Mouse (Mus musculus): ENCODE measurements around the gene Morc2a. TPM values are rescaled to one million over a fixed set of nuclear protein-coding genes. Genes with fewer than 3 reads are reported as not detected.

The Morc2a gene
- polyA plus RNA-seq, 1 experiment: 18.1 TPM

- no peak overlapping the region for H3K4me3 ChIP-seq (ENCODE audit: insufficient read depth, low read length)
- no peak overlapping the region for H3K27ac ChIP-seq (ENCODE audit: insufficient read depth, low read depth, low read length)
- H3K4me1 ChIP-seq (ENCODE audit: control insufficient read depth, insufficient read depth, low read length): peaks cover 11% of the 10 kb centered on the region
- TF ChIP-seq POLR2A (IDR thresholded peaks at IDR 0.05; ENCODE audit: borderline replicate concordance, low read depth, low read length): no peak
- TF ChIP-seq CTCF (IDR thresholded peaks at IDR 0.05; ENCODE audit: low read depth, low read length): no peak
Observed at GRCm38 (mm10) chr11:3679771-3680170, 30.8 kb downstream of the Morc2a start.

DNA sequence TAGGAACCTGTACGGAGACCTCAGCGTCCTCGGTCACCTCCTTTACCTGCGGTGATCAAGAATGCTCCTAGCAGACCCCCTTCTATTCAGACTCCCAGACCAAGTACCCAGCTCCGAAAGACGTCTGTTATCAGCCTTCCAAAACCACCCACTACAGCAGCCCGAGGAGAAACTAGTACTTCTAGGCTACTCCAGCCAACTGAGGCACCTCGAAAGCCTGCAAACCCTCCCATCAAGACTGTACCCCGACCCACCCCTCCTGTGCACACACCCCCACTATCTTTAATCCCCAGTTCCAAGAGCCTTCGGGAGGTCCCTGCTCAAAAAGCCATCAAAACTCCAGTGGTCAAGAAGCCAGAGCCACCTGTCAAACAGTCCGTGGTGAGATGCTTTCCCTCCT is 34.7 kb downstream of the Morc2a start:
- Histone ChIP-seq H3K4me1 (ENCODE audit: control insufficient read depth, insufficient read depth, low read length) (peaks cover 12% of the 10 kb centered on the region), H3K27ac (ENCODE audit: insufficient read depth, low read depth, low read length) (no peak overlapping the region), H3K4me3 (ENCODE audit: insufficient read depth, low read length) (no peak overlapping the region)
- no peak for TF ChIP-seq POLR2A (IDR thresholded peaks at IDR 0.05; ENCODE audit: borderline replicate concordance, low read depth, low read length)
- TF ChIP-seq CTCF (IDR thresholded peaks at IDR 0.05; ENCODE audit: low read depth, low read length): no peak

DNA sequence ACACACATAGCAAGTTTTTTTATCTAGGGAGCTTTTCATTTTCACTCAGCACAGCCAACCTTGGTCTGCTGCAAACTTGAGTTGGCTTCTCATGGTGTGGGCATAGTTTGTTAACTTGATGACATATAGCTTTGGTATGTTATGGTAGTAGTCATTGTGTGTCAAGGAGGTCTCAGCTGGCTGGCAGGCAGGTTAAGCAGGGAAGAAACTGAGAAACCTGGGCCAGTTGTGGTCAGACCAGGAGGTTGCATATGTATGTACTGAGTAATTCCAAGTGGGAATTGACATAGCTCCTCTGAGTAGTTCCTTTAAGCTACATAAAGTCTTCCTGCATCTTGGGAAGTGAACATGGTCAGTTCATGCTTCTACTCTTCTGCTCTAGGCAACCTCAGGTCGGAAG is 35.2 kb downstream of the Morc2a start:
- TF ChIP-seq CTCF (IDR thresholded peaks at IDR 0.05; ENCODE audit: low read depth, low read length) (no peak), POLR2A (IDR thresholded peaks at IDR 0.05; ENCODE audit: borderline replicate concordance, low read depth, low read length) (no peak)
- Histone ChIP-seq H3K4me3 (ENCODE audit: insufficient read depth, low read length) (no peak overlapping the region), H3K4me1 (ENCODE audit: control insufficient read depth, insufficient read depth, low read length) (peaks cover 12% of the 10 kb centered on the region), H3K27ac (ENCODE audit: insufficient read depth, low read depth, low read length) (no peak overlapping the region)

DNA sequence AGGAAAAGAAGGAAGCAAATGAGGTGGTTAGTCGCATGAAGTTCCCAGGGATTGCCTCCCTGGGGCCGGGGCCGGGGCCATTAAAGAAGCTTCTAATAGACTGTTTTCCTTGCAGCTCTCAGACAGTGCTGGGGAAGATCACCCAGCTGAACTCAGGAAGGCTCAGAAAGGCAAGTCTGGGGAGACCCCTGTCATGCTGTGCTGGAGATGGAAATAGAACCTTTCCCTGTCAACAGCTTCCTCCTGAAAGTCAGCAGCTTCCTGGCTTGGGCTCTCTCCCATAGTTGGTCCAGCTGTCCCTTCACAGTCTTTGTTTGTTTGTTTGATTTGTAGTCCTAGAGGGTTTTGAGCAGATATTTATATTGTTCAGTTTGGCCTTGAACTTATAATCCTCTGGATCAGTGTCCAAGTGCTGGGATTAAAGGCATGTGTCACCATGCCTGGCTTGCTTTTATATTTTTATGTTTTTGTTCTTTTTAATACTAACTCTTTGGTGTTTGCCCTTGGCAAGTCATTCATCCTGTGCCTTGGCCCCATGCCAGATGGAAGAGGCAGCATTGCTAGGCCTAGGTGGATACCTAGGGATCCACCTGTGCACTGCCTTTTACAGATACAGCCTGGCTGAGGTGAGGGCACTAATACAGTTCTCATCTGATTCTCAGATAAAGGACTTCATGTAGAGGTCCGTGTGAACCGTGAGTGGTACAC is 35.9 kb downstream of the Morc2a start:
- no peak overlapping the region for H3K27ac ChIP-seq (ENCODE audit: insufficient read depth, low read depth, low read length)
- TF ChIP-seq POLR2A (IDR thresholded peaks at IDR 0.05; ENCODE audit: borderline replicate concordance, low read depth, low read length): no peak
- TF ChIP-seq CTCF (IDR thresholded peaks at IDR 0.05; ENCODE audit: low read depth, low read length): no peak
- H3K4me3 ChIP-seq (ENCODE audit: insufficient read depth, low read length): no peak overlapping the region
- peaks cover 12% of the 10 kb centered on the region for H3K4me1 ChIP-seq (ENCODE audit: control insufficient read depth, insufficient read depth, low read length)

- no peak overlapping the region for H3K27ac ChIP-seq (ENCODE audit: insufficient read depth, low read depth, low read length)
- H3K4me1 ChIP-seq (ENCODE audit: control insufficient read depth, insufficient read depth, low read length): peaks cover 12% of the 10 kb centered on the region
- no peak overlapping the region for H3K4me3 ChIP-seq (ENCODE audit: insufficient read depth, low read length)
- no peak for TF ChIP-seq POLR2A (IDR thresholded peaks at IDR 0.05; ENCODE audit: borderline replicate concordance, low read depth, low read length)
- TF ChIP-seq CTCF (IDR thresholded peaks at IDR 0.05; ENCODE audit: low read depth, low read length): no peak
Observed at GRCm38 (mm10) chr11:3685431-3685830, 36.4 kb downstream of the Morc2a start.

- Histone ChIP-seq H3K4me3 (ENCODE audit: insufficient read depth, low read length) (no peak overlapping the region), H3K4me1 (ENCODE audit: control insufficient read depth, insufficient read depth, low read length) (peaks cover 12% of the 10 kb centered on the region), H3K27ac (ENCODE audit: insufficient read depth, low read depth, low read length) (peak overlapping the region; percentile 68)
- TF ChIP-seq CTCF (IDR thresholded peaks at IDR 0.05; ENCODE audit: low read depth, low read length): no peak
Observed at GRCm38 (mm10) chr11:3686318-3686717, 37.3 kb downstream of the Morc2a start.

- Histone ChIP-seq H3K27ac (ENCODE audit: insufficient read depth, low read depth, low read length) (peak overlapping the region; percentile 68), H3K4me3 (ENCODE audit: insufficient read depth, low read length) (no peak overlapping the region), H3K4me1 (ENCODE audit: control insufficient read depth, insufficient read depth, low read length) (peaks cover 12% of the 10 kb centered on the region)
- TF ChIP-seq POLR2A (IDR thresholded peaks at IDR 0.05; ENCODE audit: borderline replicate concordance, low read depth, low read length): no peak
- no peak for TF ChIP-seq CTCF (IDR thresholded peaks at IDR 0.05; ENCODE audit: low read depth, low read length)
Observed at GRCm38 (mm10) chr11:3686885-3687284, 37.9 kb downstream of the Morc2a start.

DNA sequence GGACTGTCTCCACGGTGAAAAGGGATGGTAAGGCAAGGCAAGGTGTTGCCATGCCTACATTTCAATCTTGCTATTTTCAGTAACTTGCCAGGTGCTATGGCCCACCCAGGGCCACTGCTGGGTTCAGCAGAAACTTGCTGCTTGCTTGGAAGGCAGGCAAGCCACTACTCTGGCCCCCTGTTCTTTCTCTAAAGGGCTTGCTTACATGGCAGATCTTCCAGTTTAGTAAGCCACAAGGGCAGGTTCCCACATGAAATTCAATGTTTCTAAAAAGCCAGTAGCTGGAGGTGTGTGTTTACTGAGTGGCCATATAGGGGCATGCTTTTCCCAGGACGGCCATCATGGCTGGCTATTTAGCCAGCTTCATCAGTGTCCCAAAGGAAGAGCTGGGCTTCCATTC is 42.8 kb downstream of the Morc2a start:
- Histone ChIP-seq H3K4me3 (ENCODE audit: insufficient read depth, low read length) (no peak overlapping the region), H3K27ac (ENCODE audit: insufficient read depth, low read depth, low read length) (no peak overlapping the region), H3K4me1 (ENCODE audit: control insufficient read depth, insufficient read depth, low read length) (peaks cover 2% of the 10 kb centered on the region)
- TF ChIP-seq POLR2A (IDR thresholded peaks at IDR 0.05; ENCODE audit: borderline replicate concordance, low read depth, low read length) (no peak), CTCF (IDR thresholded peaks at IDR 0.05; ENCODE audit: low read depth, low read length) (no peak)

- TF ChIP-seq CTCF (IDR thresholded peaks at IDR 0.05; ENCODE audit: low read depth, low read length): no peak
- TF ChIP-seq POLR2A (IDR thresholded peaks at IDR 0.05; ENCODE audit: borderline replicate concordance, low read depth, low read length): no peak
- no peak overlapping the region for H3K27ac ChIP-seq (ENCODE audit: insufficient read depth, low read depth, low read length)
- H3K4me1 ChIP-seq (ENCODE audit: control insufficient read depth, insufficient read depth, low read length): no peaks in the 10 kb centered on the region
Observed at GRCm38 (mm10) chr11:3696086-3696616, 47.2 kb downstream of the Morc2a start.

GRCm38 (mm10) chr11:3697441-3697840 is 48.5 kb downstream of the Morc2a start:
- H3K4me1 ChIP-seq (ENCODE audit: control insufficient read depth, insufficient read depth, low read length): no peaks in the 10 kb centered on the region
- no peak overlapping the region for H3K27ac ChIP-seq (ENCODE audit: insufficient read depth, low read depth, low read length)
- TF ChIP-seq POLR2A (IDR thresholded peaks at IDR 0.05; ENCODE audit: borderline replicate concordance, low read depth, low read length): no peak
- TF ChIP-seq CTCF (IDR thresholded peaks at IDR 0.05; ENCODE audit: low read depth, low read length): no peak
- H3K4me3 ChIP-seq (ENCODE audit: insufficient read depth, low read length): no peak overlapping the region

More at GRCm38 (mm10) chr11:3696086-3696616, 47.2 kb downstream of the Morc2a start:
- no peak overlapping the region for H3K4me3 ChIP-seq (ENCODE audit: insufficient read depth, low read length)

Data from bone marrow macrophage, adult 2 months (primary cell).